Mouse (Mus musculus) central nervous system, embryonic 11.5 days (tissue): ENCODE measurements around the gene Gm960. TPM values are rescaled to one million over a fixed set of nuclear protein-coding genes. Genes with fewer than 3 reads are reported as not detected.

ENCODE experiments used
- polyA plus RNA-seq: library from polyadenylated mRNA; depleted of rRNA; stranded (reverse); fragments of >200 nt; gene quantifications from 2 replicates; pipeline ENCODE4 v1.2.3, GENCODE M21; 2012; rRNA removed

The Gm960 gene
- polyA plus RNA-seq, result 0.68 and 1.4 TPM in 2 replicates

DNA sequence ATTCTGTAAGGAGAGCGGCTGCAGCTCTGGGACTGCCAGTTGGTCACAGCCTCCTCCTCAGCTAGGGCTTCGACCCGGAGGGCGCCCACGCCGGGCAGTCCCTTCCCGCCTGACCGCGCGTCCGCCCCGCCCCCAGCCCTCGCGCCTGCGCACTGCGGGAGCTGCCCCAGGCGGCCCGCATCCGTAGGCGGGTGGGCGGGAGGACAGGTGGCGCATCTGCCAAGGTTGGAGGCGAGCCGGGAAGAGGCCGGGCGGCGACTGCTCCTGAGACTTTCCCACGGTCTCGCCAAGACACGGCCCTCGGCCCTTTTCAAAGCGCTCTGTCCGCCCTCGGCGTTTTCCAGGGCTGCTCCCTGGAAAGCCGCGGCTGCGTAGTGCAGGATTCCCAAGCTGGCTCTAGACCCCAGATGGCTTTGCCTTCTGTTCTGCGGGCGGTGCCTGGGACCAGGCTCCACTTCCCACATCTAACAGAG lies at the start of gene Gm960:
Gene Gm960 (minus strand): TSS at position 464 of the 473 bp plus-strand sequence.

GRCm38 (mm10) chr19:4711098-4711600 lies 12.7 kb upstream of the Gm960 start, which contains the start of gene Sptbn2:
Gene Sptbn2 (plus strand): TSS chr19:4711167.

GRCm38 (mm10) chr19:4625179-4625828 lies 73.2 kb downstream of the Gm960 start, which contains the start of gene Rce1:
Gene Rce1 (minus strand): TSS chr19:4625641.

GRCm38 (mm10) chr19:4615151-4616093 lies 83.0 kb downstream of the Gm960 start, which contains the start of gene Lrfn4:
Gene Lrfn4 (minus strand): TSS chr19:4615667.

Other genes with a start within 250 kb of the Gm960 start
- 0.84 and 0.85 TPM in 2 replicates for gene Syt12, start 221.2 kb downstream of the Gm960 start, polyA plus RNA-seq
- not detected in 2 replicates for gene 2010003K11Rik, start 200.1 kb downstream of the Gm960 start, polyA plus RNA-seq
- gene Pcx, start 188.2 kb downstream of the Gm960 start, polyA plus RNA-seq, result 7.6 and 12.2 TPM in 2 replicates
- gene Lrfn4, start 83.0 kb downstream of the Gm960 start, polyA plus RNA-seq, result 49.3 and 50.7 TPM in 2 replicates
- gene Rce1, start 73.0 kb downstream of the Gm960 start, polyA plus RNA-seq, result 53.9 and 64.4 TPM in 2 replicates
- 15.7 and 24.4 TPM in 2 replicates for gene Sptbn2, start 12.5 kb upstream of the Gm960 start, polyA plus RNA-seq
- gene Rbm4b, start 57.8 kb upstream of the Gm960 start, polyA plus RNA-seq, result 41.5 and 71.8 TPM in 2 replicates
- gene Rbm4, start 95.2 kb upstream of the Gm960 start, polyA plus RNA-seq, result 99.0 and 147 TPM in 2 replicates
- gene Gm21992, start 112.9 kb upstream of the Gm960 start, polyA plus RNA-seq, result 32.2 and 53.0 TPM in 2 replicates
- gene Rbm14, start 113.0 kb upstream of the Gm960 start, polyA plus RNA-seq, result 59.1 and 70.7 TPM in 2 replicates
- gene Ccs, start 140.7 kb upstream of the Gm960 start, polyA plus RNA-seq, result 49.6 and 64.8 TPM in 2 replicates
- gene Ccdc87, start 140.7 kb upstream of the Gm960 start, polyA plus RNA-seq, result 0.10 and 0.13 TPM in 2 replicates
- 27.4 and 31.9 TPM in 2 replicates for gene Ctsf, start 156.5 kb upstream of the Gm960 start, polyA plus RNA-seq
- gene Actn3, start 179.2 kb upstream of the Gm960 start, polyA plus RNA-seq, result 1.1 and 2.8 TPM in 2 replicates
- gene Zdhhc24, start 180.0 kb upstream of the Gm960 start, polyA plus RNA-seq, result 22.3 and 22.5 TPM in 2 replicates
- gene Bbs1, start 208.0 kb upstream of the Gm960 start, polyA plus RNA-seq, result 12.7 and 16.0 TPM in 2 replicates
- gene Dpp3, start 229.6 kb upstream of the Gm960 start, polyA plus RNA-seq, result 113 and 134 TPM in 2 replicates
- gene Peli3, start 244.5 kb upstream of the Gm960 start, polyA plus RNA-seq, result 2.4 and 2.7 TPM in 2 replicates